Mouse (Mus musculus) erythroblast, embryonic 14.5 days (primary cell): ENCODE results near the gene Stx17.

Source experiments
- GATA1 ChIP-seq: IDR thresholded peaks from 2 replicates; pipeline ENCODE4 v1.6.1; 2012; ENCODE audit warnings: low read length, inconsistent platforms, mixed read lengths
- TAL1 ChIP-seq: IDR thresholded peaks from 3 replicates; pipeline ENCODE4 v1.6.1; 2012; ENCODE audit warnings: low read length, inconsistent platforms, mixed read lengths

DNA sequence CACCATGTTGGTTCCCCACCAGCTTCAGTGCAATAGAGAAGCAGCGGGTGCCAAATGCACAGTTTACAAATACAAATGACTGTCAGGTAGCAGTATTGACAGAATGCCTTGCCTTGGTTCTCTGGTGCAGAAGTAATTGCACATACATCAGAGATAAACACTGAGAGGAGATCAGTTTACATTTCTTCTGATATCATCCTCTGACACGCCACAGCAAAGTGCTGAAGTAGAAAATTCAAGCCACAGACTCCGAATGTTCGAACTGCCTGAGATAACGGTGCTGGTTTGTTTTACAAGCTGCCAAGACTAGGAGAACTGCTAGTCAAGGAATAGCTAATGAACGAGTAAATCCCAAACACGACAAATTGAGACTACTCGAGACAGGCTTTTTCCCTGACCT lies 73.7 kb downstream of the Stx17 start:
- no peak for TF ChIP-seq GATA1
- no peak for TF ChIP-seq TAL1
